Mouse (Mus musculus) left cerebral cortex, postnatal 4 days (tissue): ENCODE measurements around the gene 1700001J03Rik. TPM values are rescaled to one million over a fixed set of nuclear protein-coding genes. Genes with fewer than 3 reads are reported as not detected.
"Not testable (repeated sequence)": the region's sequence is repeated elsewhere in the genome, so short reads cannot be mapped to it uniquely, and the experiment has no call there.

ENCODE experiments used
- DNase-seq: peaks from one replicate; pipeline ENCODE4 v3.0.0-alpha.2; 2022
- intact Hi-C: fragments of 180-260 bp; cut with DNase I; formaldehyde crosslinking; loops from one replicate; pipeline ENCODE4 v1.15.1; 2025
- total RNA-seq, 2 experiments: library from RNA; stranded (reverse); gene quantifications; 2 replicates each; pipeline ENCODE4 v1.2.3; 2021

Gene 1700001J03Rik
- 1 to 10 TPM in 1 of 2 experiments, not detected in 1; 1.1 TPM for total RNA-seq

GRCm38 (mm10) chr5:146185204-146185603 is at the start of gene 1700001J03Rik:
Gene 1700001J03Rik (minus strand): TSS chr5:146185304.
- intact Hi-C loops = not testable (repeated sequence)

GRCm38 (mm10) chr5:146234336-146234735 is 49.2 kb upstream of the 1700001J03Rik start:
- intact Hi-C loops = loop anchor here (10.0 kb wide), 1 partner anchor 50 kb away; no protein-coding TSS in a partner anchor
- DNase-seq = no peak

More at GRCm38 (mm10) chr5:146185204-146185603, at the start of gene 1700001J03Rik:
- not testable (repeated sequence) for DNase-seq

GRCm38 (mm10) chr5:146232816-146233215 is 47.7 kb upstream of the 1700001J03Rik start:
- no peak for DNase-seq
- intact Hi-C loops = loop anchor here (10.0 kb wide), 1 partner anchor 52 kb away; no protein-coding TSS in a partner anchor

- intact Hi-C loops = loop anchor here (10.0 kb wide), 1 partner anchor 53 kb away; no protein-coding TSS in a partner anchor
- no peak for DNase-seq
Measured at GRCm38 (mm10) chr5:146232056-146232675, 47.1 kb upstream of the 1700001J03Rik start.

GRCm38 (mm10) chr5:146231655-146231996 is 46.5 kb upstream of the 1700001J03Rik start:
- DNase-seq = peak; percentile 39
- intact Hi-C loops = loop anchor here (10.0 kb wide), 1 partner anchor 53 kb away; no protein-coding TSS in a partner anchor

- peak; percentile 94 for DNase-seq
- intact Hi-C loops = loop anchor here (10.0 kb wide), 1 partner anchor 54 kb away; no protein-coding TSS in a partner anchor
Measured at GRCm38 (mm10) chr5:146230864-146231654, 46.0 kb upstream of the 1700001J03Rik start, which contains the start of gene Cdk8. Gene Cdk8 (plus strand): TSS chr5:146231230.

- no peak for DNase-seq
- intact Hi-C loops = loop anchor here (10.0 kb wide), 1 partner anchor 55 kb away; no protein-coding TSS in a partner anchor
Measured at GRCm38 (mm10) chr5:146229869-146230650, 45.0 kb upstream of the 1700001J03Rik start.

GRCm38 (mm10) chr5:146227496-146227895 is 42.4 kb upstream of the 1700001J03Rik start:
- intact Hi-C loops = no loop called here
- no peak for DNase-seq

GRCm38 (mm10) chr5:146223786-146224185 is 38.7 kb upstream of the 1700001J03Rik start:
- intact Hi-C loops = no loop called here
- DNase-seq = peak; percentile 12

GRCm38 (mm10) chr5:146221722-146222121 is 36.6 kb upstream of the 1700001J03Rik start:
- DNase-seq = no peak
- intact Hi-C loops = no loop called here

- intact Hi-C loops = no loop called here
- peak; percentile 98 for DNase-seq
Measured at GRCm38 (mm10) chr5:146220879-146221714, 36.0 kb upstream of the 1700001J03Rik start, which contains the start of gene Rnf6. Gene Rnf6 (minus strand): TSS chr5:146221555.

GRCm38 (mm10) chr5:146220501-146220878 is 35.4 kb upstream of the 1700001J03Rik start:
- intact Hi-C loops = no loop called here
- no peak for DNase-seq

GRCm38 (mm10) chr5:146205537-146205936 is 20.4 kb upstream of the 1700001J03Rik start:
- intact Hi-C loops = no loop called here
- DNase-seq = no peak

GRCm38 (mm10) chr5:146203921-146204320 is 18.8 kb upstream of the 1700001J03Rik start:
- intact Hi-C loops = no loop called here
- DNase-seq = no peak

- no peak for DNase-seq
- intact Hi-C loops = no loop called here
Measured at GRCm38 (mm10) chr5:146200580-146200979, 15.5 kb upstream of the 1700001J03Rik start.

- intact Hi-C loops = loop anchor here (10.0 kb wide), 1 partner anchor 265 kb away; no protein-coding TSS in a partner anchor
- no peak for DNase-seq
Measured at GRCm38 (mm10) chr5:146199540-146199939, 14.4 kb upstream of the 1700001J03Rik start.

GRCm38 (mm10) chr5:146199073-146199472 is 14.0 kb upstream of the 1700001J03Rik start:
- intact Hi-C loops = loop anchor here (10.0 kb wide), 1 partner anchor 266 kb away; no protein-coding TSS in a partner anchor
- DNase-seq = no peak

- intact Hi-C loops = loop anchor here (10.0 kb wide), 1 partner anchor 271 kb away; no protein-coding TSS in a partner anchor
- DNase-seq = no peak
Measured at GRCm38 (mm10) chr5:146193360-146193759, 8.3 kb upstream of the 1700001J03Rik start.

- DNase-seq = peak; percentile 6
- intact Hi-C loops = loop anchor here (10.0 kb wide), 1 partner anchor 274 kb away; no protein-coding TSS in a partner anchor
Measured at GRCm38 (mm10) chr5:146190501-146191269, 5.6 kb upstream of the 1700001J03Rik start.
